Mouse (Mus musculus): Measurements from ENCODE around the gene Dnah10. TPM values are rescaled to one million over a fixed set of nuclear protein-coding genes. Genes with fewer than 3 reads are reported as not detected.

The Dnah10 gene
- polyA plus RNA-seq, 1 experiment from 2014 or later: 0.14 TPM

- H3K27ac ChIP-seq: no peak overlapping the region
- H3K36me3 ChIP-seq: no peaks in the 10 kb centered on the region
- no peak overlapping the region for H3K9ac ChIP-seq
- H3K4me3 ChIP-seq: no peak overlapping the region
- no peak for ATAC-seq (ENCODE audit: low FRiP score)
- H3K4me2 ChIP-seq: no peak overlapping the region
- no peaks in the 10 kb centered on the region for H3K27me3 ChIP-seq
- no peaks in the 10 kb centered on the region for H3K9me3 ChIP-seq
- 87% methylated on average over 2 of the region's 2 CpGs for WGBS
- no peaks in the 10 kb centered on the region for H3K4me1 ChIP-seq (replicated peaks)
Measured at GRCm38 (mm10) chr5:124853079-124853478, 128.2 kb downstream of the Dnah10 start.

GRCm38 (mm10) chr5:124854202-124854601 lies 129.3 kb downstream of the Dnah10 start:
- Histone ChIP-seq H3K4me2 (no peak overlapping the region), H3K36me3 (no peaks in the 10 kb centered on the region), H3K27me3 (no peaks in the 10 kb centered on the region), H3K9me3 (no peaks in the 10 kb centered on the region), H3K4me1 (replicated peaks) (peaks cover 7% of the 10 kb centered on the region), H3K9ac (no peak overlapping the region), H3K27ac (no peak overlapping the region), H3K4me3 (no peak overlapping the region)
- 92% methylated on average over 4 of the region's 4 CpGs for WGBS
- no peak for ATAC-seq (ENCODE audit: low FRiP score)

- WGBS: 13% methylated on average over 5 of the region's 5 CpGs
- peak overlapping the region; percentile 98; the same call in 1 of the 2 replicates for H3K4me3 ChIP-seq
- peaks cover 7% of the 10 kb centered on the region for H3K27me3 ChIP-seq
- peaks cover 42% of the 10 kb centered on the region for H3K4me1 ChIP-seq (replicated peaks)
- H3K9me3 ChIP-seq: no peaks in the 10 kb centered on the region
- no peaks in the 10 kb centered on the region for H3K36me3 ChIP-seq
- no peak overlapping the region for H3K27ac ChIP-seq
- H3K4me2 ChIP-seq: peak overlapping the region; percentile 92
- ATAC-seq (ENCODE audit: low FRiP score): no peak
- H3K9ac ChIP-seq: peak overlapping the region; percentile 53
Measured at GRCm38 (mm10) chr5:124860013-124860412, 135.1 kb downstream of the Dnah10 start.

- no peak for ATAC-seq (ENCODE audit: low FRiP score)
- Histone ChIP-seq H3K27me3 (peaks cover 7% of the 10 kb centered on the region), H3K4me3 (peak overlapping the region; percentile 98), H3K9me3 (no peaks in the 10 kb centered on the region), H3K9ac (peak overlapping the region; percentile 89), H3K4me2 (peak overlapping the region; percentile 92), H3K27ac (peak overlapping the region; percentile 97), H3K36me3 (no peaks in the 10 kb centered on the region), H3K4me1 (replicated peaks) (peaks cover 47% of the 10 kb centered on the region)
- WGBS: 1% methylated on average over 33 of the region's 33 CpGs
Measured at GRCm38 (mm10) chr5:124861463-124861862, 136.6 kb downstream of the Dnah10 start.

- ATAC-seq (ENCODE audit: low FRiP score): peak; percentile 93
- H3K9ac ChIP-seq: peak within 1 kb of the TSS; percentile 94
- 0 out of 2 replicates have a peak, but pooled peaks cover under 1% of the 10 kb centered on the region for H3K36me3 ChIP-seq
- peaks cover 7% of the 10 kb centered on the region for H3K27me3 ChIP-seq
- peaks cover 55% of the 10 kb centered on the region for H3K4me1 ChIP-seq (replicated peaks)
- H3K4me2 ChIP-seq: peak within 1 kb of the TSS; percentile 92
- peak within 1 kb of the TSS; percentile 97 for H3K27ac ChIP-seq
- 0% methylated on average over 90 of the region's 103 CpGs for WGBS
- peak within 1 kb of the TSS; percentile 98 for H3K4me3 ChIP-seq
- no peaks in the 10 kb centered on the region for H3K9me3 ChIP-seq
Measured at GRCm38 (mm10) chr5:124862013-124862866, 137.4 kb downstream of the Dnah10 start, which contains the start of the genes Ccdc92 and Zfp664. Gene Ccdc92 (minus strand): TSS chr5:124862424. Gene Zfp664 (plus strand): TSS chr5:124862691.

- peak; percentile 76 for ATAC-seq (ENCODE audit: low FRiP score)
- Histone ChIP-seq H3K27ac (peak overlapping the region; percentile 96), H3K4me2 (peak overlapping the region; percentile 72), H3K4me1 (replicated peaks) (peaks cover 63% of the 10 kb centered on the region), H3K9me3 (no peaks in the 10 kb centered on the region), H3K4me3 (peak overlapping the region; percentile 98), H3K27me3 (peaks cover 7% of the 10 kb centered on the region), H3K36me3 (peaks cover 8% of the 10 kb centered on the region), H3K9ac (peak overlapping the region; percentile 94)
- WGBS: under 1% methylated on average over 63 of the region's 88 CpGs
Measured at GRCm38 (mm10) chr5:124862871-124863741, 138.2 kb downstream of the Dnah10 start.

GRCm38 (mm10) chr5:124868981-124869380 lies 144.1 kb downstream of the Dnah10 start:
- Histone ChIP-seq H3K9me3 (no peaks in the 10 kb centered on the region), H3K4me2 (no peak overlapping the region), H3K36me3 (peaks cover 10% of the 10 kb centered on the region), H3K27ac (no peak overlapping the region), H3K4me1 (replicated peaks) (peaks cover 75% of the 10 kb centered on the region), H3K27me3 (no peaks in the 10 kb centered on the region), H3K9ac (no peak overlapping the region), H3K4me3 (no peak overlapping the region)
- 48% methylated on average over 4 of the region's 4 CpGs for WGBS
- ATAC-seq (ENCODE audit: low FRiP score): no peak

GRCm38 (mm10) chr5:124872033-124872432 lies 147.1 kb downstream of the Dnah10 start:
- no peaks in the 10 kb centered on the region for H3K9me3 ChIP-seq
- no peaks in the 10 kb centered on the region for H3K27me3 ChIP-seq
- peaks cover 32% of the 10 kb centered on the region for H3K36me3 ChIP-seq
- WGBS: 63% methylated on average over 2 of the region's 2 CpGs
- no peak overlapping the region for H3K4me2 ChIP-seq
- H3K4me3 ChIP-seq: no peak overlapping the region
- peaks cover 67% of the 10 kb centered on the region for H3K4me1 ChIP-seq (replicated peaks)
- ATAC-seq (ENCODE audit: low FRiP score): no peak
- no peak overlapping the region for H3K9ac ChIP-seq
- H3K27ac ChIP-seq: no peak overlapping the region

- WGBS: 89% methylated on average over 3 of the region's 3 CpGs
- Histone ChIP-seq H3K27me3 (no peaks in the 10 kb centered on the region), H3K9ac (no peak overlapping the region), H3K27ac (0 out of 2 replicates have a peak overlapping the region, but pooled peaks have one; percentile 1), H3K4me1 (replicated peaks) (peaks cover 63% of the 10 kb centered on the region), H3K4me3 (no peak overlapping the region), H3K9me3 (no peaks in the 10 kb centered on the region), H3K4me2 (no peak overlapping the region), H3K36me3 (peaks cover 24% of the 10 kb centered on the region)
- no peak for ATAC-seq (ENCODE audit: low FRiP score)
Measured at GRCm38 (mm10) chr5:124873096-124873495, 148.2 kb downstream of the Dnah10 start.

GRCm38 (mm10) chr5:124873890-124874601 lies 149.2 kb downstream of the Dnah10 start:
- Histone ChIP-seq H3K27ac (no peak overlapping the region), H3K4me2 (no peak overlapping the region), H3K36me3 (peaks cover 24% of the 10 kb centered on the region), H3K4me3 (no peak overlapping the region), H3K9me3 (no peaks in the 10 kb centered on the region), H3K27me3 (no peaks in the 10 kb centered on the region), H3K4me1 (replicated peaks) (peaks cover 59% of the 10 kb centered on the region), H3K9ac (no peak overlapping the region)
- ATAC-seq (ENCODE audit: low FRiP score): no peak
- 93% methylated on average over 6 of the region's 6 CpGs for WGBS

- peaks cover 42% of the 10 kb centered on the region for H3K4me1 ChIP-seq (replicated peaks)
- 89% methylated on average over 4 of the region's 4 CpGs for WGBS
- no peaks in the 10 kb centered on the region for H3K27me3 ChIP-seq
- no peak overlapping the region for H3K4me2 ChIP-seq
- no peak overlapping the region for H3K27ac ChIP-seq
- H3K9me3 ChIP-seq: no peaks in the 10 kb centered on the region
- no peak overlapping the region for H3K4me3 ChIP-seq
- H3K36me3 ChIP-seq: peaks cover 49% of the 10 kb centered on the region
- ATAC-seq (ENCODE audit: low FRiP score): no peak
- no peak overlapping the region for H3K9ac ChIP-seq
Measured at GRCm38 (mm10) chr5:124879251-124879650, 154.4 kb downstream of the Dnah10 start.

All from hindbrain, embryonic 13.5 days (tissue).